Mouse (Mus musculus): ENCODE measurements around the gene Ccdc63. TPM values are rescaled to one million over a fixed set of nuclear protein-coding genes. Genes with fewer than 3 reads are reported as not detected.

Ccdc63 gene
- polyA plus RNA-seq, 1 experiment from 2014 or later: 0.33 TPM

GRCm38 (mm10) chr5:122109325-122110060, 31.1 kb downstream of the Ccdc63 start:
- ATAC-seq (ENCODE audit: insufficient read depth): no peak
- peak; percentile 13 for DNase-seq
- Histone ChIP-seq H3K4me3 (ENCODE audit: low read depth, low read length) (no peak overlapping the region), H3K4me1 (ENCODE audit: insufficient read depth) (no peaks in the 10 kb centered on the region), H3K4me2 (no peak overlapping the region), H3K27ac (ENCODE audit: low read depth) (no peak overlapping the region), H3K36me3 (ENCODE audit: insufficient read depth) (no peaks in the 10 kb centered on the region), H3K9me3 (ENCODE audit: low read depth, low read length) (no peaks in the 10 kb centered on the region), H3K27me3 (ENCODE audit: insufficient read depth, low read length) (no peaks in the 10 kb centered on the region), H3K9ac (no peak overlapping the region)
- 47% methylated on average over 16 of the region's 16 CpGs for WGBS
- TF ChIP-seq CTCF (IDR thresholded peaks at IDR 0.05; ENCODE audit: low read depth): no peak

- TF ChIP-seq CTCF (IDR thresholded peaks at IDR 0.05; ENCODE audit: low read depth): no peak
- ATAC-seq (ENCODE audit: insufficient read depth): no peak
- no peak overlapping the region for H3K4me2 ChIP-seq
- no peak overlapping the region for H3K9ac ChIP-seq
- H3K27ac ChIP-seq (ENCODE audit: low read depth): no peak overlapping the region
- 64% methylated on average over 6 of the region's 6 CpGs for WGBS
- no peaks in the 10 kb centered on the region for H3K36me3 ChIP-seq (ENCODE audit: insufficient read depth)
- H3K9me3 ChIP-seq (ENCODE audit: low read depth, low read length): no peaks in the 10 kb centered on the region
- H3K4me3 ChIP-seq (ENCODE audit: low read depth, low read length): no peak overlapping the region
- 0 out of 2 replicates have a peak, but pooled peaks cover 3% of the 10 kb centered on the region for H3K27me3 ChIP-seq (ENCODE audit: insufficient read depth, low read length)
- no peak for DNase-seq
- no peaks in the 10 kb centered on the region for H3K4me1 ChIP-seq (ENCODE audit: insufficient read depth)
Measured at GRCm38 (mm10) chr5:122108104-122108503, 32.5 kb downstream of the Ccdc63 start.

- H3K4me3 ChIP-seq (ENCODE audit: low read depth, low read length): no peak overlapping the region
- no peak for DNase-seq
- H3K9ac ChIP-seq: no peak overlapping the region
- TF ChIP-seq CTCF (IDR thresholded peaks at IDR 0.05; ENCODE audit: low read depth): no peak
- peaks cover 17% of the 10 kb centered on the region; the same call in 1 of the 2 replicates for H3K27me3 ChIP-seq (ENCODE audit: insufficient read depth, low read length)
- H3K4me2 ChIP-seq: no peak overlapping the region
- no peaks in the 10 kb centered on the region for H3K9me3 ChIP-seq (ENCODE audit: low read depth, low read length)
- H3K27ac ChIP-seq (ENCODE audit: low read depth): no peak overlapping the region
- no peaks in the 10 kb centered on the region for H3K36me3 ChIP-seq (ENCODE audit: insufficient read depth)
- no peaks in the 10 kb centered on the region for H3K4me1 ChIP-seq (ENCODE audit: insufficient read depth)
- no peak for ATAC-seq (ENCODE audit: insufficient read depth)
- 78% methylated on average over 6 of the region's 6 CpGs for WGBS
Measured at GRCm38 (mm10) chr5:122106212-122106611, 34.4 kb downstream of the Ccdc63 start.

GRCm38 (mm10) chr5:122104981-122105380, 35.6 kb downstream of the Ccdc63 start:
- TF ChIP-seq CTCF (IDR thresholded peaks at IDR 0.05; ENCODE audit: low read depth): no peak
- H3K27ac ChIP-seq (ENCODE audit: low read depth): no peak overlapping the region
- ATAC-seq (ENCODE audit: insufficient read depth): no peak
- DNase-seq: no peak
- H3K9ac ChIP-seq: no peak overlapping the region
- peaks cover 26% of the 10 kb centered on the region; the same call in 1 of the 2 replicates for H3K27me3 ChIP-seq (ENCODE audit: insufficient read depth, low read length)
- WGBS: 77% methylated on average over 9 of the region's 9 CpGs
- H3K4me1 ChIP-seq (ENCODE audit: insufficient read depth): no peaks in the 10 kb centered on the region
- H3K9me3 ChIP-seq (ENCODE audit: low read depth, low read length): no peaks in the 10 kb centered on the region
- no peaks in the 10 kb centered on the region for H3K36me3 ChIP-seq (ENCODE audit: insufficient read depth)
- H3K4me2 ChIP-seq: no peak overlapping the region
- no peak overlapping the region for H3K4me3 ChIP-seq (ENCODE audit: low read depth, low read length)

GRCm38 (mm10) chr5:122104201-122104600, 36.4 kb downstream of the Ccdc63 start:
- no peak overlapping the region for H3K27ac ChIP-seq (ENCODE audit: low read depth)
- peak; percentile 73 for TF ChIP-seq CTCF (IDR thresholded peaks at IDR 0.05; ENCODE audit: low read depth)
- ATAC-seq (ENCODE audit: insufficient read depth) (no peak), DNase-seq (peak; percentile 34)
- no peaks in the 10 kb centered on the region for H3K4me1 ChIP-seq (ENCODE audit: insufficient read depth)
- H3K36me3 ChIP-seq (ENCODE audit: insufficient read depth): no peaks in the 10 kb centered on the region
- H3K4me2 ChIP-seq: no peak overlapping the region
- 29% methylated on average over 2 of the region's 2 CpGs for WGBS
- H3K27me3 ChIP-seq (ENCODE audit: insufficient read depth, low read length): peaks cover 27% of the 10 kb centered on the region; the same call in 1 of the 2 replicates
- no peaks in the 10 kb centered on the region for H3K9me3 ChIP-seq (ENCODE audit: low read depth, low read length)
- no peak overlapping the region for H3K4me3 ChIP-seq (ENCODE audit: low read depth, low read length)
- H3K9ac ChIP-seq: no peak overlapping the region

- Histone ChIP-seq H3K9ac (no peak overlapping the region), H3K4me2 (peak overlapping the region; percentile 35; the same call in 1 of the 2 replicates)
Measured at GRCm38 (mm10) chr5:122103075-122103474, 37.5 kb downstream of the Ccdc63 start.

GRCm38 (mm10) chr5:122102476-122103050, 38.1 kb downstream of the Ccdc63 start:
- ATAC-seq (ENCODE audit: insufficient read depth) (no peak), DNase-seq (no peak)
- 14% methylated on average over 7 of the region's 7 CpGs for WGBS
- Histone ChIP-seq H3K4me2 (peak overlapping the region; percentile 35; the same call in 1 of the 2 replicates), H3K9me3 (ENCODE audit: low read depth, low read length) (no peaks in the 10 kb centered on the region), H3K27ac (ENCODE audit: low read depth) (no peak overlapping the region), H3K4me3 (ENCODE audit: low read depth, low read length) (no peak overlapping the region), H3K27me3 (ENCODE audit: insufficient read depth, low read length) (peaks cover 27% of the 10 kb centered on the region; the same call in 1 of the 2 replicates), H3K36me3 (ENCODE audit: insufficient read depth) (no peaks in the 10 kb centered on the region), H3K4me1 (ENCODE audit: insufficient read depth) (no peaks in the 10 kb centered on the region), H3K9ac (no peak overlapping the region)
- no peak for TF ChIP-seq CTCF (IDR thresholded peaks at IDR 0.05; ENCODE audit: low read depth)

More at GRCm38 (mm10) chr5:122103075-122103474, 37.5 kb downstream of the Ccdc63 start:
- no peak overlapping the region for H3K4me3 ChIP-seq (ENCODE audit: low read depth, low read length)
- peaks cover 27% of the 10 kb centered on the region; the same call in 1 of the 2 replicates for H3K27me3 ChIP-seq (ENCODE audit: insufficient read depth, low read length)
- ATAC-seq (ENCODE audit: insufficient read depth) (no peak), DNase-seq (peak; percentile 17)
- H3K27ac ChIP-seq (ENCODE audit: low read depth): no peak overlapping the region
- TF ChIP-seq CTCF (IDR thresholded peaks at IDR 0.05; ENCODE audit: low read depth): no peak
- no peaks in the 10 kb centered on the region for H3K4me1 ChIP-seq (ENCODE audit: insufficient read depth)
- WGBS: 32% methylated on average over 12 of the region's 12 CpGs
- no peaks in the 10 kb centered on the region for H3K36me3 ChIP-seq (ENCODE audit: insufficient read depth)
- no peaks in the 10 kb centered on the region for H3K9me3 ChIP-seq (ENCODE audit: low read depth, low read length)
